Mouse (Mus musculus): ENCODE measurements around the gene Actg2. TPM values are rescaled to one million over a fixed set of nuclear protein-coding genes. Genes with fewer than 3 reads are reported as not detected.

The Actg2 gene
- polyA plus RNA-seq, 1 experiment from 2014 or later: 13.2 TPM

Other genes with a start within 250 kb of the Actg2 start
- 34.6 and 40.8 TPM in 2 replicates for gene Mthfd2, start 210.4 kb downstream of the Actg2 start, polyA plus RNA-seq (2014; fragmentation: Nextera tagmentation; extraction: Ambion mirVana)
- 80.3 and 80.7 TPM in 2 replicates for gene Mob1a, start 210.2 kb downstream of the Actg2 start, polyA plus RNA-seq (2014; fragmentation: Nextera tagmentation; extraction: Ambion mirVana)
- gene Bola3, start 187.1 kb downstream of the Actg2 start, polyA plus RNA-seq (2014; fragmentation: Nextera tagmentation; extraction: Ambion mirVana): 135 and 154 TPM in 2 replicates
- 32.4 and 37.3 TPM in 2 replicates for gene Tet3, start 77.2 kb downstream of the Actg2 start, polyA plus RNA-seq (2014; fragmentation: Nextera tagmentation; extraction: Ambion mirVana)
- 70.5 and 72.3 TPM in 2 replicates for gene Dguok, start 29.3 kb downstream of the Actg2 start, polyA plus RNA-seq (2014; fragmentation: Nextera tagmentation; extraction: Ambion mirVana)
- 26.2 and 28.1 TPM in 2 replicates for gene Stambp, start 36.5 kb upstream of the Actg2 start, polyA plus RNA-seq (2014; fragmentation: Nextera tagmentation; extraction: Ambion mirVana)
- gene Clec4f, start 119.9 kb upstream of the Actg2 start, polyA plus RNA-seq (2014; fragmentation: Nextera tagmentation; extraction: Ambion mirVana): not detected in 2 replicates
- not detected in 2 replicates for gene Cd207, start 141.6 kb upstream of the Actg2 start, polyA plus RNA-seq (2014; fragmentation: Nextera tagmentation; extraction: Ambion mirVana)
- gene Vax2, start 175.0 kb upstream of the Actg2 start, polyA plus RNA-seq (2014; fragmentation: Nextera tagmentation; extraction: Ambion mirVana): 0.43 and 0.45 TPM in 2 replicates
- gene Atp6v1b1, start 206.7 kb upstream of the Actg2 start, polyA plus RNA-seq (2014; fragmentation: Nextera tagmentation; extraction: Ambion mirVana): 1.8 and 2.3 TPM in 2 replicates
- gene Ankrd53, start 226.4 kb upstream of the Actg2 start, polyA plus RNA-seq (2014; fragmentation: Nextera tagmentation; extraction: Ambion mirVana): 0.17 TPM in 1 of 2 replicates, not detected in the other
- gene Tex261, start 239.5 kb upstream of the Actg2 start, polyA plus RNA-seq (2014; fragmentation: Nextera tagmentation; extraction: Ambion mirVana): 92.5 and 98.9 TPM in 2 replicates